Mouse (Mus musculus): ENCODE measurements around the gene Lama4.

Gene Lama4

DNA sequence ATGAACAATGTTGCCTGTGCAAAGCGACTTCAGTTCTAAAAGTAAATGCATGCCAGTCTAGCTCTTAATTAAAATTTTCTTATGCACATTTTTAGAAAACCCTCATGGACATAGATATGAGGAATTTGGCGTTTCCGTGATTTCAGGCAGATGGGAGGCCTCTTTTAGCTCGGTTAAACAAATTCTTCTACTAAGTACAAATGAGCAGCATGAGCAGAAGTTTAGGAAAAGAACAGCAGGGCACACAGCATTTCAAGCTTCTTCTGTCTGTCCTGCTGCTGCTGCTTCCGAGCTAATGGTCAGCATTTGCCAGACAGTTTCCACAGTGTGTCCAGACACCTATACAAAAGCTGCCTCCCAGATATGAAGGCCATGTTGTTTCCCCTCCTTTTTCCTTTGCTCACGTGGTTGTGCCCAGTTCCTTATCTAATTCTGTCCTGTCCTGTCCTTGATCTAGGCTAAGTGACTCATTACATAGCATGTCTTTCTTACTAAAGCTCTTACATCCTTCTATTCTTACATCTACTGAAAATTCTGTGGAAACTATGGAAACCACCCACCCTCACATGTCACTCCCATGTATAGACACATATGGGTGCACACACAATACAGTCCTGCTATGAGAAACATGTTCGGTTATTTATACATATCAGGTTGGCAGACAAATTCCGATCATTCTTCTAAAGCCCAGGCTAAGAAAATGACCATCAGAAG, 84.4 kb downstream of the Lama4 start:
- peak; percentile 89 for ATAC-seq (ENCODE audit: low TSS enrichment)

DNA sequence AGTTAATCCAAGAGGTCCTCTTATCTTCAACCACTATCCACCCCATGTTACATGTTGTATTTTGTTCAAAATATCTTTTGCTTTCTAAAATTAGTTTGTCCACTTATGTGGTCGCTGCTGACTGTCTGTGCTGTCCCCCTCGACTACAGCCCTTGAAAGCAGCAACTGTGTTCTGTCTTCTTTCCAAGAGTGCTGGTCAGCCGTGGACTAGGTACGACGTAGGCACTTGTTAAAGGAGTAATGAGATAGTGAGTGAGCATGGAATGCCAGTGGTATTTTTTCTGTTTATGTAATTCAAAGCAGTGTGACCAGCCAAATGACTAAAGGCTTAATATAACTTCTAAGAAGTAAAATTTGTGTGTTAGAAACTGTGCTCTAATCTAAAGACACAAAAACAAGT, 90.7 kb downstream of the Lama4 start:
- ATAC-seq (ENCODE audit: low TSS enrichment), result no peak

DNA sequence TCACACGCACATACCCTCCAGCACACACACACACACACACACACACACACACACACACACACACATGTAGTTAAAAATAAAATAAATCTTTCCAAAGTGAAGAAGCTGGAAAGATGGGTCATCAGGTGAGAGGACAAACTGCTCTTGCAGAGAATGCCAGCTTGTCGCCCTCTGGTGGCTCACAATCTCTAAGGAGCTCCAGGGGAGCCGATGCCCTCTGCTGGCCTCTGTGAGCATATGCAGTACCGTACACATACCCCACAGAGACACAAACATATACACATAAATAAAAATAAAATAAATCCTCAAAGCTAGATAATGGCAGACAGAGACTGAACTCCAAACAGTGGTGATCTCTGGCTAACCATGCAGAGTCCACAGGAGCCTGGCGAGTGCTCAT, 99.4 kb downstream of the Lama4 start:
- ATAC-seq (ENCODE audit: low TSS enrichment), result no peak

DNA sequence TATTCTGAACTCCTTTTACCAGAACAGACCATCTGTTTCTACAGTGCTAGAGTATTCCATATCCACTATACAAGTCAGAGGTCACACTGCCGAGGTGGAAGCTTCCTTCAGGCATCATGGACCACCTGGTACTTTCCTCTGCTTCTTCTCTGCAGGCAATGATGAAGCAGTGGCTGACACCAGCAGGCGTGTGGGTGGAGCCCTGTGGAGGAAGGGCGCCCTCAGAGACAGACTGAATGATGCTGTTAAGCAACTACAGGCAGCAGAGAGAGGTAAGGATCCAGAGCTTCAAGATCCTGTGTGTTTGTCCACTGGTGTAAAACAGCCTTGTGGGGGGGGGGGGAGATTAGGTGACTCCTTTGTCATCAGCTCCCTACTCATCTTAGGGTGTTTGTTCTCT, 100.1 kb downstream of the Lama4 start:
- ATAC-seq (ENCODE audit: low TSS enrichment), result peak; percentile 80

DNA sequence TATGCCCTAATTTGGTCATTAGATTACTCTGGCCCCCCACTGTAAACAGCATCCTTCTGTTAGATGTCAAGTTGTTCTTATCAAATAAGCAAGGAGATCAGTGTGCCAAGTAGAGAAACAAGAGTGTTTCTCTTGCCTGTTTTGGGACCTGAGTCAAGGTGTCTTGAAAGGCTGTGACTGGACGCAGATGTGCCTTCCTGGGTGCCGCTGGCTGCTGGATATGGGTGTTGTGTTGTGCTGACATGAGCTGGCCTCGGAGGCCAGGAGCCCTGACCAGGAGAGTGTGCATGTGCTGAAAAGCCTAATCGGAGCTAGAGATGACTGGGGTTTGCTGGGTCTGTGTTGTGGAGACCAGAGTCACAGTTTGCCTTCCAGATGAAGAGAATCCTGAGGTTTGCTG, 100.7 kb downstream of the Lama4 start:
- no peak for ATAC-seq (ENCODE audit: low TSS enrichment)

DNA sequence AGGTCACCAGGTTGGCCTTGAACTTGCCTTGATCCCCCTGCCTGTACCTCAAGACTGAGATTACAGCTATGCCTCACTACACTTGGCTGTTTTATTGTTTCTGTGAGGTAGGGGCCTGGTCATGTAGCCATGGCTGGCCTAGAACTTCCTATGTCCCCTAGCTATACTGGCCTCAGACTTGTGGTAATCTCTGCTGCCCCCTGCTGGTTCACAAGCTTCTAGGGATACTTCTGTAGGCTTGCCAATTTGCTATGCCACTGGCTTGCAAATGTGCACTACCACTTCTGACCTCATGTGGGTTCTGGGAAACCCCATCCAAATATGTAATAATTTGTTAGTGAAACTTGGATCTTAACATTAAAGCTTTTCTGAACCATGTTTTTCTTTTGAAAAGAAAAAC, 101.6 kb downstream of the Lama4 start:
- peak; percentile 80 for ATAC-seq (ENCODE audit: low TSS enrichment)

DNA sequence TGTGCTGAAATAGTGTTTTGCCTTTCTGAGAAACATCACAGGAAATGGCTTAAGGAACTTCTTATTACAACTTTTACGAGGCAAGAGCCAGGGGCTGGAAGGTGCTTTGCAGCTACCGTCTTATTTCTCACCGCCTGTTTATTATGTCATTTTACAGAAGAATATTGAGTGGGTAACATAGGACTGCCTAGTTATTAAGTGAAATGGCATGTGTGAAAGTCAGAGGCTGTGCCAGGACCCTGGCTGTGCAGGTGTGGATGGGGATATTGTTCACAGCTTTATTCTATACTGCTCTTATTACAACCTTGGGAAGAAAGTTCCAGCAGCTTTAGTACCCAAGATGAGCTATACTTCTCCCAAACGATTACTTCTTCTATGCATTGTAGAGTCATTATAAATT, 106.7 kb downstream of the Lama4 start:
- no peak for ATAC-seq (ENCODE audit: low TSS enrichment)

DNA sequence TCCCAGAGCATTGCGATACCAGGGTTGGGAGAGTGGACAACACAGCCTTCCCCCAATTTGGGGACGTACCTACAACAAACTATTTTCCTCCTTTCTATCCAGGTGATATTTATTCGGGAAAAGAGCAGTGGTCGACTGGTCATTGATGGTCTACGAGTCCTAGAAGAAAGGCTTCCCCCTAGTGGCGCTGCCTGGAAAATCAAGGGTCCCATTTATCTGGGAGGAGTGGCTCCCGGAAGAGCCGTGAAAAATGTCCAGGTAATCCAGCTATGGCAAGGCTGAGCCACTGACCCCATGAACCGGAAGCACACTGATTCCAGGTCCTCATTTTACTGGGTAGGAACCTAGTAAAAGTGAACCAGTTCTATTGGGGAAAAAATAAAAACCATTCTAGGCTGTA, 131.7 kb downstream of the Lama4 start:
- ATAC-seq (ENCODE audit: low TSS enrichment), result peak; percentile 76

DNA sequence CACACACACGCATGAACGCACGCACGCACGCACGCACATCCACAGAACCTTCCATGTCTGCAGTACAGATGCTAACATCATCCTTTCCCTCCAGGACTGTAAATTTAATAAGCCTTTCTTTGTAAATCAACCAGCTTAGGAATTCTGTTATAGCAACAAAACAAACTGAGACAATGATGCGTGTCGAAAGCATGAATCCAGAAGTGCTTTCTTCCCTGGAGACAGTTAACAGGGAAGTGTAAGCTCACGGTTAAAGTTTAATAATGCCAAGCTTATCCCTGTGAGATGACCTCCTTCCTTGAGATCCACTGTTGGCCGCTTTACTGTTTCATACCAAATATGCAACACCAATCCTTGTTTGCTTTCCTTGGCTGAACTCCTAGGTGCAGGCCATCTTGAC, 133.4 kb downstream of the Lama4 start:
- no peak for ATAC-seq (ENCODE audit: low TSS enrichment)

DNA sequence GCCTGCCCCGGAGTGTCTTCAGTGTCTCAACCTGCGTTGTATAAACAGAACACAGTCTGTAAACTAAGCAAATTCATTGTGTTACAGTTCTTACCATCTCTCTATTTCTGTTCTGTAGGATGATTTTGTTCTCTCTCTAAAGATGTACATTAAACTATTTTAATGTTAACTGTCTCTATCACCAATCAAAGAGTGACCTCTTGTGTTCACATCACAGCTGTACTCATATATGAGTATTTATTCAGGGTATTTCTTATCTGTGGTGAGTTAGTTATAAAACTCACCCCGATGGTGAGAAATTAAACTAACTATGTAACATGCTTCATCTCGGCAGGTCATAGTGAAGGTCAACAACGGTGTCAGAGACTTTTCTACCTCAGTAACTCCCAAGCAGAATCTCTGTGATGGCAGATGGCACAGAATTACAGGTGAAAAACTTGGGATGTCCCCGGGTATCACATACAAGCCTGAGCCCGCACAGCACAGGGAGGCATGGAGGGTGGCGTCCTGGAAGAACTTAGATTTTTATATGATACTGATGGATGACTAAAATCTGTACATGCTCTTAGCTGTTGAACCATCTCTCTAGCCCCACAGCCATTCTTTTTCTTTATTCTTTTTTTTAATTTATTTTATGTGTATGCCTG, 139.6 kb downstream of the Lama4 start:
- no peak for ATAC-seq (ENCODE audit: low TSS enrichment)

DNA sequence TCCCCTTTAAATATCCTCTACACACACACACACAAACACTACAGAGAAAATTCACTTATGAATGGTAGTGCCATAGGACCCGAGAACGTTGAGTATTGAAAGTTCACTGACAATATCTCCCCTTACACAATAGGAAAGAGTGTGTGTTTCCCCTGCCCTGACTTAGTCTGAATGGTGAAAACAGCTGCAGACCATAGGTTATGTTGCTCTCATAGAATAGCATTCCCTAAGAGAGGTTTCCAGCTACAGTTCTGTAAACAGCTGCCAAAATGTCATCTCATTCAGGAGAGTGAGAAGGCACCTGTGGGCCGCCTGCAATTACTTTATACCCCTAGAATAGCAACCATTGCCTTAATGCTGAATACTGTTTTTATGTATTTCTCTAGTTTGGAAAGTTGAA, 141.1 kb downstream of the Lama4 start:
- ATAC-seq (ENCODE audit: low TSS enrichment), result no peak

GRCm38 (mm10) chr10:39106935-39107334, 141.6 kb downstream of the Lama4 start:
- no peak for ATAC-seq (ENCODE audit: low TSS enrichment)

GRCm38 (mm10) chr10:39108837-39109488, 143.6 kb downstream of the Lama4 start:
- ATAC-seq (ENCODE audit: low TSS enrichment), result no peak

DNA sequence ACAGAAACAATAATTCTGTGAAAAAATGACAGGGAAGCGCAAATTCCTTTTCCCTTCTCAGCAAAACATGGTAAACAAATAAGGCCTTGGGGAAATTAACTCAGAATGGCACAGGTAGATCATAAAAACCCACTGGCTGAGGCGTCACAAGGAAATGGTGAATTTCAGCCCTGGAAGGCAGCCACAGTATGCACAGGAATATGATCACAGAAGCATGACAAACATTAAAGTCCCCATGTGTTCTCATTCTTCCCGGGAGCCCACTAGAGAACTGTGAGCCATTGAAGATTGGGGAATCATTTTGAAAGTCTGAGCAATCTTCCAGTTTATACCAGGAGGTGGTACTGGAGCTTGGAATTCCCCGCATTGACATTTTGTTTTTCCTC, 144.2 kb downstream of the Lama4 start:
- ATAC-seq (ENCODE audit: low TSS enrichment), result no peak

DNA sequence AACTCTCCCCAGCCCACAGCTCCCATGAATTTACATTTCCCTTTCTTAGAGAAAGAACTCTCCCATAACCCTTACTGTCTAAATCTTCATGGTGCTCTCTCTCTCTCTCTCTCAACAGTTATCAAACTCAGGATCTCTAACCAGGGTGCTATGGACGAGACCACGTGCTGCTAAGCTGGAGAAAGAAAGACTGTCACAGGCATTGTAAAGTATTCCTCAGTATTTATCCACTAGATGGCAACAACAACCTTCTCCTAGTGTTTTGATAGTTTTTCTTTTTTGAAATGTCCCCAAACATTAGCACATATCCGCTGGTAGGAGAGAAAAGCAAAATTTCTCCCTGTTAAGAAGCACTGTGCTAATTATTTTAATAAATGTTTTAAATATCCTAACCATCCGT, 156.1 kb downstream of the Lama4 start:
- peak; percentile 90 for ATAC-seq (ENCODE audit: low TSS enrichment)

- ATAC-seq (ENCODE audit: low TSS enrichment), result peak; percentile 98
Measured at GRCm38 (mm10) chr10:39133462-39134310, 168.4 kb downstream of the Lama4 start, which contains the start of the genes Fam229b and Tube1. Fam229b (minus strand) TSS chr10:39133914. Tube1 (plus strand) TSS chr10:39133976.

- no peak for ATAC-seq (ENCODE audit: low TSS enrichment)
Measured at GRCm38 (mm10) chr10:39137766-39138165, 172.5 kb downstream of the Lama4 start.

DNA sequence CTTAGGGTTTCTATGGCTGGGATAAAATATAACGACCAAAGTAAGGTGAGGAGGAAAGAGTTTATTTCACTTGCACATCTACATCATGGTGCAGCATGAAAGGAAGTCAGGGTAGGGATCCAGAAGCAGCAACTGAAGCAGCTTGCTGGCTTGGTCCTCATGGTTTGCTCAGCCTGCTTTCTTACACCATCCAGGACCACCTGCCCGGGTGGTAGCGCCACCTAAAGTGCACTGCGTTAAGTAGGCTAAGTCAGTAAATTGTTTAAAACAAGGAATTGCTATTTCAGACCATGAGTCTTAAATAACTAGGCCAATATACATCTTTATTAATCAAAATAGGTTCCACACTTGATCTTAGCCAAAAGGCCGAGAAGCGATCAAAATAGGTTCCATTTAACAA, 173.4 kb downstream of the Lama4 start:
- ATAC-seq (ENCODE audit: low TSS enrichment), result no peak

DNA sequence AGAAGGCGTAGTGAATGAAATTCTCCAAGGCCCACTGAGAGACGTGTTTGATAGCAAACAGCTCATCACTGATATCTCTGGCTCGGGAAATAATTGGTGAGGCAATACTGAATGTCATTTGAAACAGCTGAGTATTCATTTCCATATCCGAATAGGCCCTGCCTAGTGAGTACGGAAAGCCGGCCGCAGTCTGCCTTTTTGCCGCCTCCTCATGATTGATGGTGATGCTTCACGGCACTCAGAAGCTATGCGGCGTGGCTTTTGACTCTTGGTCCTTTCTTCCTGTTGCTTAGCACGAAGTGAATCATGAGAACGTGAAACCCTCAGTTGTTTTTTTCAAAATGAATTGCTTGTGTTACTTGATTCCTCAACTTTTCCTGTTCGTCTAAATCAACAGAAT, 175.5 kb downstream of the Lama4 start:
- no peak for ATAC-seq (ENCODE audit: low TSS enrichment)

DNA sequence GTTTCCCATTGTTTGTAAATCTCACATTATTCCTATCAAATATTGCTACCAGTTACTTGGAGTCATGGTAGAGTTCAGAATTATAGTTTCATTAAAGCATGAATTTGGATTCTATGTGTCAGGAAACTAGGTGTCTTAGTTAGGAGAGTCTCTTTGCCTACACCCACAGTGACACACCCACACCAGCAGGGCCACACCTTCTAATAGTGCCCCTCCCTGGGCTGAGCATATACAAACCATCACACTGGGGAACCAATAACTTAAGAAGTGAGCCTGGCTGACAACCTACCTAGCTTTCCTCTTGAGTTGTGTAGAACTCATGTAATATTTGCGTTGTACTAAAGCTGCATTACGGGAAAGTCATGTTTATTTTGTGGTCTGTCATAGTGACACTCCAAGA, 176.1 kb downstream of the Lama4 start:
- no peak for ATAC-seq (ENCODE audit: low TSS enrichment)

DNA sequence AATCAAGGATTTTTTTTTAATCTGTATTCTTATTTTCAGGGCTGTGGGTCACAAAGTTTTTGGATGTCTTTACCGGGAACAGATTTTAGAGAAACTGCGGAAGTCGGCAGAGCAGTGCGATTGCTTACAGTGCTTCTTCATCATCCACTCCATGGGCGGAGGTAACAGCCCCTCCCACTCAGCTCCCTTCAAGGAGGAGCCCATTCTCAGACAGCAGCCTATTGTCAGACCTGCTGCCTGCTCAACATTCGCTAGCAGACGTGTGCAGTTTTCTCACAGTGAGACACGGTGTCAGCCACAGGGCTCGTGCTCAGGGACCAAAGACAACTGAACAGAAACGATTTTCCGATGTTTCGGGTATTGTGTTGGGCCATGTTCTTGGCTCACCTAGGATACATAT, 176.9 kb downstream of the Lama4 start:
- ATAC-seq (ENCODE audit: low TSS enrichment), result no peak

- no peak for ATAC-seq (ENCODE audit: low TSS enrichment)
Measured at GRCm38 (mm10) chr10:39156719-39157118, 191.4 kb downstream of the Lama4 start.

All from frontal cortex, adult (tissue).